Mouse (Mus musculus) induced T-regulatory cell, adult 2 months (primary cell): Measurements from ENCODE around the gene Uba5.

ENCODE experiments used
- DNase-seq: peaks from one replicate; pipeline ENCODE4 v3.0.0-alpha.2; 2012; ENCODE audit warnings: low read depth

The Uba5 gene

GRCm38 (mm10) chr9:104063244-104063961 lies 469 bp upstream of the Uba5 start, which contains the start of gene Acad11:
TSS of gene Acad11 (plus strand) at chr9:104063377.
- peak; percentile 97 for DNase-seq

DNA sequence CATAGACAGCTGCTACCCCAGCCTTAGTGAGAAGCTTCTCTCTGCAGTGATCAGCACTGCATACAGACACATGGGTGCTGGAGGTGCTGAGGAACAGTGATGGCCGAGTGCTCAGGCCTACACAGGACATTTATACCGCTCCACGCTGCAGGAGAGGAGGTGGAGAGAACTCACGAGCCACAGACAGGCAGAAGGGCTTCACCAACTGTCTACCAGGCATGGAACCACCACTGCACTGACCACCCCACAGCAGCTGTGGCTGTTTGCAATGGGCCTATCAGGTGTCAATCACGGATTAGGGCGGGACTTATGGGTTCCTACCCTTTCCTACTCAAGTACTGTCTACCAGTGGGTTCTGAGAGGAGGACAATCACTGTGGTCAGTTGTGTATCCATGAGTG lies 11.9 kb downstream of the Uba5 start:
- no peak for DNase-seq

DNA sequence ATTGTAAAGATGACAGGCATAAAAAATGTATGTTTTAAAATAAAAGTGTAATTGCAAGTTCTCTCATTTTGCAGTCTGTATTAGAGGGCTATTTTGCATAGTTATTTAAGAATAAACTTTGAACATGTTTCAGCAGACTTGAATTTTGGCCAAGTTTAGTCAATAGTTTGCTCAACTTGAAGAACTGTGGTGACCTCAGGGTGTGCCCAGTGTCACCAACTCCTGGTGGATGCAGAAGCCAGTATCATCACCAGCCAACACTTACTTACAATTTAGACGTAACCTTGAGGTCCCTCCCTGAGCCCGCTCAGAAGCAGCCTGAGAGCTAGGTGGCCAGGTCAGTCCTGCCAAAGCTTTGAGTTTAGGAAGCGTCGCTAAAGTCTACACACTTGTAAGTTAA lies 19.3 kb downstream of the Uba5 start:
- DNase-seq: no peak

DNA sequence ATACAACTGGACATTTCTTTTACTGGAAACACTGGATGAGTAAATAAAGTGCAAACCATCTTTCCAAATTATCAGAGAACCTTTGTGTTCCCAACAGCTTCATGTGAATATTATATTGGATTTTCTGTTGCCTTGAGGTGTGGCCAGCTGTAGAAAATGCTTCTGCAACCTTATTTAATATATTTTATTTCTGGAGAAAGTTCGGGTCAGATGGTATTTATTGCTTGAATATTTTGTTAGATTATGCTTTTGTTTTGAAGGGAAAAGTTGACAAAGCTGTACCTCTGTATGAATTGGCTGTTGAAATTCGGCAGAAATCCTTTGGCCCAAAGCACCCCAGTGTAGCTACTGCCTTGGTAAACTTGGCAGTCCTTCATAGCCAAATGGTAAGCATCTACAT lies 22.6 kb downstream of the Uba5 start, which contains the start of gene Gm28305:
Gene Gm28305 (plus strand): TSS at position 301 of the 400 bp plus-strand sequence.
- DNase-seq: no peak

DNA sequence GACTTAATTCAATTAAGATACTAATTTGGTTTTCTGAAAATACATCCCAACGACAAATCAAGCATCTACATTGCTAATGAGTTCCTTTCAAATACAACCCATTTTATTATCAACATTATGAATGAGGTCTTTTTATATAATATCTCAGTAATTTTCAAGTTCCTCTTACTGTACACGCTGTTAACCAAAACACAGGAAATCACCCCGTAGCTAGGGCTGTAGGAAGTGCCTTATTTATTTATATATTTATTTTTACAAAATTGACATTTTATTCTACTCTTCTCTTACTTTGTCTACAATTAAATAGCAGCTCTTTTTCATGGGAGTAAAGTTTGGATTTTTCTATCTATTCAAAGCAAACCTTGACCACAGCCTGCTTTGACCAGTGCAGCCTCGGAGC lies 23.2 kb downstream of the Uba5 start:
- DNase-seq: no peak

DNA sequence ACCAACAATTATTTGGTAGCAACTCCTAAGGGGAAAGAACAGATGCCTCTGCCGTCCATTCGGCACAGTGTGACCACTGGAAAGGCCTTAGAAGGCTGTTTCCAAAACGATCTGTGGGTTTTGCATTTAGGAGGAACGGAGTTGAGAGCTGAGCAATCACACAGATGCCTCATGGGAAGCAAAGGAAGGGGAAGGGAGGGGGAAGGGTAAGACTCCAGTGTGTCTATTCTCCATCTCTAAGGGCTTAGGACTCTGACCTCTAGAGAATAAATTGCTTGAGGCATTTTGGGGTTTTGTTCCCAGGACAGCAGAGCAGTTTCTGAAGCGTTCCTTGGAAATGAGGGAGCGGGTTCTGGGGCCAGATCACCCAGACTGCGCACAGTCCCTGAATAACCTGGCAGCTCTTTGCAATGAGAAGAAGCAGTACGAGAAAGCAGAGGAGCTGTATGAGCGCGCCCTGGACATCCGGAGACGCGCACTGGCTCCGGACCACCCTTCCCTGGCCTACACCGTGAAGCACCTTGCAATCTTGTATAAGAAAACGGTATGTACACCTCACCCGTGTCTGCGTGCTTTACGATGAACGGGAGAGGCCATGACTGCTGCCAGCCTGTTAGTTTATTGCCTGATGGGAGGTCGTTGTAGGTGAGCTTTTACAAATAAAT lies 23.8 kb downstream of the Uba5 start:
- no peak for DNase-seq

- DNase-seq: no peak
Measured at GRCm38 (mm10) chr9:104038266-104038665, 24.7 kb downstream of the Uba5 start.

DNA sequence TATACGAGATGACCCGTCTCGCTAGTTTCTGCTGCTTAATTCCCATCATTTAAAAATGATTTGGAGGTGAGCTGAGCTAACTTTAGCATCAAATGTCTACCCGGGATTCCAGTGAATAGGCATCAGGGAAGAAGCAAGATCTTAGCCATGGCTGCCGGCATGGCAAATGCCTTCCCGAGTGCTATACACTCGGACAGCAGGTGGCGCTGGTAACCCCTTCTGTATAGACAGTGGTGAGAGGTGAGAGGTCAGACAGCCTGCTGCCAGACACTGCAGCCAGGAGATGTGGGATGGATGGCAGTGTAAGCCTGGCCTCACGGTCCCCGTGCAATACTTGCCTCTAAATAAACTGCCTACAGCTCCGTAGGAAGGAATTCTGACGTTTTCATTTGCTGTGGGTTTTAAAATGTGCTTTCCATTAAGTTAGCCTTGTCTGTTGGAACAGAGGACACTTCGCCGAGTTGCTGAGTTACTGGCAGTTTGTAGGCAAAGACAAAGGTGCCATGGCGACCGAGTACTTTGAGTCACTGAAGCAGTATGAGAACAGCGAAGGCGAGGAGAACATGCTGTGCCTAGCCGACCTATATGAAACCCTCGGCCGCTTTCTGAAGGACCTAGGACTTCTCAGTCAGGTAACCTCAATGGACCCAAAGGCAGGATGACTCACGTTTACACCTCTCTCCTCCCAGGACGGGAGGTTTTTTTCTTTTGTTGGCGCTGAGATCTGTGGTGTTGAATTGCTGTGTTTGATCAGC lies 27.5 kb downstream of the Uba5 start:
- DNase-seq: peak; percentile 71

- DNase-seq: no peak
Measured at GRCm38 (mm10) chr9:104034718-104035117, 28.2 kb downstream of the Uba5 start.

DNA sequence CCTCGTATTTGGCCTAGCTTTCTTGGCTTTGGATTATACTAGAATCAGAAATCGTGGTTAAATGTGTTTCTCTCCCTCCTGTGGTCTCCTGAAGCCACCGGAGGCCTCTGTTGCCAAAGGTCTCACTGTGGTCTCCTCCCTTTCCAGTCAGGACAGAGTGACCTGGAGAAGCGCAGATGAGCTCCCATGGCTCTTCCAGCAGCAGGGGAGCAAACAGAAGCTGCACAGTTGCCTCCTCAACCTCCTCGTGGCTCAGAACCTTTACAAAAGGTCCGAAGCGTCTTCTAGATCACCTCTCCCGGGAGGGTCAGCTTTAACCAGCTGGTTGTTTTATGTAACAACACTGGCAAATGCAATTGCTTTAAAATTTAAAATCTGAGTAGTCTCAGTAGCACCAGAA lies 28.7 kb downstream of the Uba5 start:
- no peak for DNase-seq

GRCm38 (mm10) chr9:104029861-104030260 lies 33.1 kb downstream of the Uba5 start:
- DNase-seq: no peak

DNA sequence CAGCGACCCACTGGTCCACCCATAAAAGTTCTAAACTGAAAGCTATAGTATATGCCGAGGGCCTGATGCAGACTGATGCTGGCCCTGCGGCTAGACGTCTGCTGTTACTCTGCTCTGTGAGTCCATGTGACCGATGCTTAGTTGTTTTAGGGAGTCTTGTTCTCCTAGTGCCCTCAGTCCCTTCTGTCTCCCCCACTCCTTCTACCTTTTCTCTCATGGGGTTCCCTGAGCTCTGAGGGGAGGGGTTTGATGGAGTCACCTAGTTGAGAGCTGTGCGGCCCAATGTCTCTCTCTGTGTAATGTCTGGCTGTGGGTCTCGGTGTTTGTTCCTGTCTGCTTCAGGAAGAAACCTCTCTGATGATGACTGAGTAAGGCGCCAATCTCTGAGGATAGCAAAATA lies 35.7 kb downstream of the Uba5 start:
- no peak for DNase-seq

GRCm38 (mm10) chr9:104021026-104021425 lies 41.9 kb downstream of the Uba5 start:
- DNase-seq: no peak

- DNase-seq: no peak
Measured at GRCm38 (mm10) chr9:104014526-104014925, 48.4 kb downstream of the Uba5 start.

- peak; percentile 71 for DNase-seq
Measured at GRCm38 (mm10) chr9:104002913-104003330, 60.0 kb downstream of the Uba5 start.

- DNase-seq: peak; percentile 95
Measured at GRCm38 (mm10) chr9:104001921-104002859, 60.7 kb downstream of the Uba5 start, which contains the start of gene Nphp3. TSS of gene Nphp3 (plus strand) at chr9:104002544.

DNA sequence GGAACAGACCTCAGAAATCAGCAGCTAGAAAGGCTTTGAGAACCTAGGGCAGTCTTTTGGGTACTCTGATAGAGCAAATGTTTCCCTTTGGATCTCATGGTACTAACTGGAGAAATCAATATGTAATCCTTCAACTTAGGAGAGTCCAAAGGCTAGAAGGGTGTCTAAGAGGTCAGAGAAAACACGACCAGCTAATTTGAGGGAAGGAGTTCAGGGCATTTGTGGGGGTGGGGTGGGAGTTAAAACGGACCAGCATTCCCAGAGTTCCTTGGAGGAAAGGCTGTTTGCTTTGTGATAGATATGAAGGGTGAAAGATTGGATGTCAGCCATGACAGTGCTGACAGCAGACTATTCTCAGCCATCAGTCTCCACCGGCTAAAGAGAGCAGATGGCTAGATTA lies 62.3 kb downstream of the Uba5 start:
- DNase-seq: peak; percentile 4
